Mouse (Mus musculus): ENCODE results near the gene Kmt2c. TPM values are rescaled to one million over a fixed set of nuclear protein-coding genes. Genes with fewer than 3 reads are reported as not detected.

Gene Kmt2c
- total and polyA plus RNA-seq, 2 experiments from 2014 or later, result 11.3 to 58.9 TPM

DNA sequence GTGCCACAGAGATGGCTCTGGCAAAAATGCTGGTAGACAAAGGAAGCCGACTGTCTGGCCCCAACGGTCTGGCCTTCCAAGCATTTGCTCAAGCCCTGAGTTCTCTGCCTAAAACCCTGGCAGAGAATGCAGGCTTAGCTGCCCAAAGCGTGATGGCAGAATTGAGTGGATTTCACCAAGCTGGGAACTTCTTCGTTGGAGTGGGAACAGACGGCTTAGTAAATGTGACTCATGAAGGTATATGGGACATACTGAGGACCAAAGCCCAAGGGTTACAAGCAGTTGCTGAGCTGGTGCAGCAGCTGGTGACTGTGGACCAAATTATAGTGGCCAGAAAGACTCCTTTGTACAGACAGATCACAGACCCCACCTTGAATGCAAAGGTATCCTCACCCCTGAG, 19.0 kb upstream of the Kmt2c start:
- 79% methylated on average over 5 of the region's 5 CpGs for WGBS
- no peak for TF ChIP-seq CTCF (IDR thresholded peaks at IDR 0.05; ENCODE audit: low read depth)
- Histone ChIP-seq H3K4me3 (ENCODE audit: low read depth, low read length) (no peak overlapping the region), H3K9me3 (ENCODE audit: low read length) (no peaks in the 10 kb centered on the region), H3K4me1 (ENCODE audit: insufficient read depth) (no peaks in the 10 kb centered on the region), H3K27me3 (ENCODE audit: insufficient read depth, low read length) (no peaks in the 10 kb centered on the region), H3K4me2 (ENCODE audit: low read depth) (no peak overlapping the region), H3K36me3 (ENCODE audit: insufficient read depth) (no peaks in the 10 kb centered on the region), H3K9ac (no peak overlapping the region), H3K27ac (ENCODE audit: low read depth, low read length) (no peak overlapping the region)
- no peak for DNase-seq
- ATAC-seq, result no peak

DNA sequence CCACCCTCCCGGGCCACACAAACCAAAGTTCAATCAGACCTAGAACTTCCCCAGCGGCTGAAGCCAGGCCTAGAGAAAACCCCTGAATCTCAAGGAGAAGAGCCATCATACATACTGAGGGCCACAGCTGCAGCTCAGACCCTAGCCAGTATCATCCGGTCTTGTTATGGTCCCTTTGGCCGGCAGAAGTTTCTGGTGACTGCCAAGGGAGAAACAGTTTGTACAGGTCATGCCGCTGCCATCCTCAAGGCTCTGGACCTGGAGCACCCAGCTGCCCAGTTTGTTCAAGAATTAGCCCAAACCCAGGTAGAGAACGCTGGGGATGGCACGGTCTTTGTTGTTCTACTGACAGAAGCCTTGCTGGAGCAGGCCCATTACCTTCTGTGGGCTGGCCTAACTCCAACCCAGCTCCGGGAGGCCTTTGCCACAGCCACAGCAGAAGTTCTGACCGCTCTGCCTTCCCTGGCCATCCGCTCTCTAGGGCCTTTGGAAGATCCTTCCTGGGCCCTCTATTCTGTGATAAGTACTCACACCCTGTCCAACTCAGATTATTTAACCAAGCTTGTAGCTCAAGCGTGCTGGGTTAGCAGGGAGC, 17.8 kb upstream of the Kmt2c start:
- ATAC-seq (no peak), DNase-seq (no peak)
- no peaks in the 10 kb centered on the region for H3K27me3 ChIP-seq (ENCODE audit: insufficient read depth, low read length)
- H3K36me3 ChIP-seq (ENCODE audit: insufficient read depth), result no peaks in the 10 kb centered on the region
- H3K9ac ChIP-seq, result no peak overlapping the region
- H3K4me2 ChIP-seq (ENCODE audit: low read depth), result no peak overlapping the region
- TF ChIP-seq CTCF (IDR thresholded peaks at IDR 0.05; ENCODE audit: low read depth), result no peak
- H3K27ac ChIP-seq (ENCODE audit: low read depth, low read length), result no peak overlapping the region
- no peaks in the 10 kb centered on the region for H3K4me1 ChIP-seq (ENCODE audit: insufficient read depth)
- no peak overlapping the region for H3K4me3 ChIP-seq (ENCODE audit: low read depth, low read length)
- 95% methylated on average over 11 of the region's 11 CpGs for WGBS
- H3K9me3 ChIP-seq (ENCODE audit: low read length), result no peaks in the 10 kb centered on the region

DNA sequence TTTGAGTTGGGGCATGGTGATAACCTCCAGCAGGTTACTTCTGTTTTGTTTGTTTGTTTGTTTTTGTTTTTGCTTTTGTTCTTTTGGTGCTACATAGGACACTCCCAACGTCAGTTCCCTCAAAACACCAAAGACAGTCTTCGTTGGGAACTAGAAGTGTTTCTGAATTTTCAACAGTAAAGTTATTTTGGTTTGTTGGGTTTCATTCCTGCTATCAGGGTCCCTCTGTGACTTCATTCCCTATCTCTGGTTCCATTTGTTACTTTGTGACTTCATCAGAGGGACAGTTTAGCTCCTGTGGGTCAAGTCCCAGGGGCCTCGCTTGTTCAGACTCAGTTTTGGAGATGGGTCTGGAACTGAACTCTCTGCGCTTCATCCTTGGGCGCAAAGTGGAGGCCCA, 17.2 kb upstream of the Kmt2c start, which contains the start of gene Cct8l1:
TSS of gene Cct8l1 (plus strand) at position 301 of the 400 bp plus-strand sequence.
- no peak for TF ChIP-seq CTCF (IDR thresholded peaks at IDR 0.05; ENCODE audit: low read depth)
- Histone ChIP-seq H3K4me1 (ENCODE audit: insufficient read depth) (no peaks in the 10 kb centered on the region), H3K36me3 (ENCODE audit: insufficient read depth) (no peaks in the 10 kb centered on the region), H3K27me3 (ENCODE audit: insufficient read depth, low read length) (no peaks in the 10 kb centered on the region), H3K9me3 (ENCODE audit: low read length) (no peaks in the 10 kb centered on the region), H3K4me3 (ENCODE audit: low read depth, low read length) (no peak within 1 kb of the TSS), H3K9ac (no peak within 1 kb of the TSS), H3K27ac (ENCODE audit: low read depth, low read length) (no peak within 1 kb of the TSS), H3K4me2 (ENCODE audit: low read depth) (no peak within 1 kb of the TSS)
- no peak for ATAC-seq
- 95% methylated on average over 5 of the region's 5 CpGs for WGBS
- DNase-seq, result no peak

DNA sequence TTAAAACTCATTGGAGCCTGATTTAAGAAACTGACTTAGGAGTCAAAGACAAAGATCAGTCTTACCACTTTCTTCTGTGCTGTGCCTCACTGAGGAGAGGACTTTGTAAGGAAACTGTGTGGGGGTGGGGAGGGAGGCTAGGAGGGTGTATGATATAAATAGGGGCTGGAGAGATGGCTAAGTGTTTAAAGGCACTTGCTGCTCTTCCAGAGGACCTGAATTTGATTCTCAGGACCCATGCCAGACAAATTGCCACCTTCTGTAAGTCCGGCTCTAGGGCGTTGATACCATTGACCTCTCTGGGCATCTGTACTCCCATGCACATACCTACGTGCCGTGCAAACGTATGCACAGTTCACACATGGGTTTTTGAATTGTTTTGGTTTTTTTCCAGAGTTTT, 7.5 kb upstream of the Kmt2c start:
- ATAC-seq, result no peak
- Histone ChIP-seq H3K4me3 (ENCODE audit: low read depth, low read length) (no peak overlapping the region), H3K4me1 (ENCODE audit: insufficient read depth) (no peaks in the 10 kb centered on the region), H3K9ac (no peak overlapping the region), H3K27ac (ENCODE audit: low read depth, low read length) (no peak overlapping the region), H3K36me3 (ENCODE audit: insufficient read depth) (no peaks in the 10 kb centered on the region), H3K9me3 (ENCODE audit: low read length) (no peaks in the 10 kb centered on the region), H3K4me2 (ENCODE audit: low read depth) (no peak overlapping the region), H3K27me3 (ENCODE audit: insufficient read depth, low read length) (no peaks in the 10 kb centered on the region)
- 87% methylated on average over 5 of the region's 5 CpGs for WGBS
- no peak for DNase-seq
- TF ChIP-seq CTCF (IDR thresholded peaks at IDR 0.05; ENCODE audit: low read depth), result no peak

DNA sequence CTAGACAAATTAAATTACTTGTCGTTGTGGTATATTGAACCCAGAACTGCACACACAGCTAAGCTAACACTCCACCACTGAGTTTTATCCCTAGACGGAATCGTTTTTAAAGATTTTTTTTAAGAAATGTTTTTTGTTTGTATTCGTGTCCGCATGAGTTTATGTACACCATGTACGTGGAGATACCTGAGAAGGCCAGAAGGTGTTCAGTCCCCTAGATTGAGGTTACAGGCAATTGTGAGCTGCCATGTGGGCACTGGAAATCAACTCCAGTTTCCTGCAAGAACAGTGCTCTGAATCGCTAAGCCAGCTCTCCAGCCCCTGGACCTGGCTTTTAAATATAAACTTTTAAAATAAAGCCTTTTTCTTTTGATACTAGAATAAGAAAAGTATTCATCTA, 2.1 kb upstream of the Kmt2c start:
- ATAC-seq (no peak), DNase-seq (no peak)
- Histone ChIP-seq H3K27me3 (ENCODE audit: insufficient read depth, low read length) (no peaks in the 10 kb centered on the region), H3K36me3 (ENCODE audit: insufficient read depth) (no peaks in the 10 kb centered on the region), H3K9ac (peak overlapping the region; percentile 96), H3K9me3 (ENCODE audit: low read length) (no peaks in the 10 kb centered on the region), H3K4me2 (ENCODE audit: low read depth) (peak overlapping the region; percentile 55), H3K27ac (ENCODE audit: low read depth, low read length) (no peak overlapping the region), H3K4me3 (ENCODE audit: low read depth, low read length) (peak overlapping the region; percentile 96), H3K4me1 (ENCODE audit: insufficient read depth) (peaks cover 10% of the 10 kb centered on the region)
- 73% methylated on average over 7 of the region's 7 CpGs for WGBS
- no peak for TF ChIP-seq CTCF (IDR thresholded peaks at IDR 0.05; ENCODE audit: low read depth)

DNA sequence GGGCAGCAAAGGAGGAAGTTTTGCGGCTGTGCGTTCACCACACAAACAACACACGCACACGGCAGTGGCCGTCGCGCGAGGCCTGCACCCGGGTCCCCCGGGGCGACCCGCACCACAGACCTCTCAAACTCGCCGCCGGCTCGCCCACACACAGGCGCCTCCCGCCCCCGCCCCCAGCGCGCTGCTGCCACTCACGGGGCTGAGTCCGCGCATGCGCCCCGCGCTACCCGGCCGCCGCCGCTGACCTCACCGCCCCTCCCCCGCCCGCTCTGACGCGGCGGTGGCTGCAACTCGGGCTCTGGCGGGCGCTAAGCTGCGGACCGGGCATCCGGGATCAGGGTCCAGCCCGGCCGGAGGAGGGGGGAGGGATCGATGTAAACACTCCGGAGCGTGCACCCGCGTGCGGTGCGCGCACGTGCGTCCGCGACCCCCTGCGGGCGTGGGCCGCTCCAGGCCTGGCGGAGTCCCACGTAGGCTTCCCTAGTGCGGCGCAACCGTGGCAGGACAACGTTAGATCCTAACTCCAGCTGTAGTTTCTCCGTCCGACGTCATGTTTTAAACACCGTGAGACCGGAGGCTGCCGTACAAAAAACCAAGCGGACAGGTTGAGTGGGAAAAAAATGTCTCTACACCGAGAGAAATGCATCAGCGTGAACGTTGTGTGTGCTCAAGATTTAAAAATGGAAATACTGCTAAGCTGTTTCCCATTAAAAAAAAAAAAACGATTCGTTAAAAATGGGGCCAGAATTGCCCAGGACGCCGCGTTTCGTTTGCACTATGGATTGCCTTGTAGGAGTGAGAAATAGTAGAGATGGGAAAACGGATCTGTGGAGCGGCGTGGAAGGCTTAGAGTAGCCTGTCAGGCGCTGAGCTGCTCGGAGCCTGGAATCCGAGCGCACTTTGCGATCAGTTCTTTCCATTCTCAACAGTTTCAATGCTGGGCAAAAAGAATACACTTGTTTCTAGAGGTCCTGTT, 1.1 kb upstream of the Kmt2c start:
- DNase-seq, result peak; percentile 99
- Histone ChIP-seq H3K4me1 (ENCODE audit: insufficient read depth) (peaks cover 10% of the 10 kb centered on the region), H3K27me3 (ENCODE audit: insufficient read depth, low read length) (no peaks in the 10 kb centered on the region), H3K36me3 (ENCODE audit: insufficient read depth) (no peaks in the 10 kb centered on the region), H3K27ac (ENCODE audit: low read depth, low read length) (peak overlapping the region; percentile 99), H3K4me3 (ENCODE audit: low read depth, low read length) (peak overlapping the region; percentile 96), H3K4me2 (ENCODE audit: low read depth) (peak overlapping the region; percentile 55), H3K9ac (peak overlapping the region; percentile 96), H3K9me3 (ENCODE audit: low read length) (no peaks in the 10 kb centered on the region)
- ATAC-seq, result peak; percentile 86
- TF ChIP-seq CTCF (IDR thresholded peaks at IDR 0.05; ENCODE audit: low read depth), result no peak; the same call in 1 of the 2 replicates
- WGBS, result under 1% methylated on average over 76 of the region's 90 CpGs
